Mouse (Mus musculus): ENCODE results near the gene Nrxn2.

DNA sequence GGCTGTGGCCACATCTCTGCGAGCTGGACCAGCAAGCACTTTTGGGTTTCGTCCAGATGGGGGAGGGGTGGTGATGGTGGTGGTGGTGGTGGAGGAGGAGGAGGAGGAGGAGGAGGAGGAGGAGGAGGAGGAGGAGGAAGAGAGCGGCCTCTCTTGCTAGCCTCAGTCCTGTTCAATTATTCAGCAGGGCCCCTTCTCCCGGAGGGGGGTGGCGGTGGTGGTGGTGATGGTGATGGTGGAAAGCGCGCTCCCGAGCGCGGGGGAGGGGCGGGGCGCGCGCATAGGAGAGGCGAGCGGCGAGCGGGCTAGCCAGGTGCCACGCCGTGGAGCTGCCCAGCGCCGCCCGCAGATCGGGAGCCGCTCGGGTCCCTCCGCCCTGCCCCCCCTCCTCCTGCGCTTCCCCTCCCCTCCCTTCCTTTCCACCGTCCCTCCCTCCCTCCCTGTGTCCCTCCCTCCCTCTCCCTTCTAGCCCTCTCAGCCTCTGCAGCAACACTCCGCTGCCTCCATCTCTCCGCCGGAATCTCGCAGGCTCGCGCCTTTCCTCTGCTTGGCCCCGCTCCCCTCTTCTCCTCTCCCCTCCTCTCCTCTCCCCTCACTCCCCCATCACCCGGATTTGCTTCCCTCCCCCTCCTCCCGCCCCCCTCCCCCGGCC lies 78.7 kb downstream of the Nrxn2 start:
- TF ChIP-seq POLR2A (IDR thresholded peaks at IDR 0.05; ENCODE audit: low read depth, low read length), result no peak
- TF ChIP-seq CTCF (IDR thresholded peaks at IDR 0.05; ENCODE audit: borderline replicate concordance, insufficient read depth, low read length), result no peak

Data from embryonic fibroblast, embryonic 13.5 days (primary cell).